Mouse (Mus musculus): ENCODE measurements at regions not wholly inside any gene's neighbourhood (a gene's known extent, or its start where the extent isn't known, plus 50 kb on each side); places are given as distances from the start of the nearest gene placed in this dataset.
A peak's percentile ranks its signal among the peaks of the same experiment; 100 is the strongest.
"Not testable (repeated sequence)": the region's sequence is repeated elsewhere in the genome, so short reads cannot be mapped to it uniquely, and the experiment has no call there.

- ATAC-seq (ENCODE audit: insufficient read depth, low FRiP score, low read depth): no peak
- H3K9ac ChIP-seq: no peak overlapping the region
- WGBS: 78% methylated on average over 6 of the region's 6 CpGs
- no peak overlapping the region for H3K27ac ChIP-seq
- no peak overlapping the region for H3K4me3 ChIP-seq (replicated peaks)
- no peaks in the 10 kb centered on the region for H3K9me3 ChIP-seq
- no peaks in the 10 kb centered on the region for H3K27me3 ChIP-seq (replicated peaks)
- no peaks in the 10 kb centered on the region for H3K4me1 ChIP-seq
- H3K36me3 ChIP-seq: no peaks in the 10 kb centered on the region
- no peak overlapping the region for H3K4me2 ChIP-seq
Observed at GRCm38 (mm10) chr6:31141486-31141885, 182.6 kb upstream of the Klf14 start.

- not testable (repeated sequence) for ATAC-seq (ENCODE audit: insufficient read depth, low FRiP score, low read depth); H3K27ac ChIP-seq; H3K9ac ChIP-seq; H3K4me1 ChIP-seq; H3K9me3 ChIP-seq; H3K4me3 ChIP-seq (replicated peaks); H3K4me2 ChIP-seq; H3K27me3 ChIP-seq (replicated peaks); H3K36me3 ChIP-seq
- 90% methylated on average over 15 of the region's 15 CpGs for WGBS
Observed at GRCm38 (mm10) chr6:31142479-31143007, 183.7 kb upstream of the Klf14 start.

GRCm38 (mm10) chr6:31145687-31146086 is 186.8 kb upstream of the Klf14 start:
- no peak overlapping the region for H3K4me3 ChIP-seq (replicated peaks)
- H3K9ac ChIP-seq: no peak overlapping the region
- no peak overlapping the region for H3K4me2 ChIP-seq
- H3K36me3 ChIP-seq: no peaks in the 10 kb centered on the region
- peak; percentile 50; the same call in 1 of the 2 replicates for ATAC-seq (ENCODE audit: insufficient read depth, low FRiP score, low read depth)
- no peaks in the 10 kb centered on the region for H3K4me1 ChIP-seq
- H3K27me3 ChIP-seq (replicated peaks): no peaks in the 10 kb centered on the region
- 76% methylated on average over 10 of the region's 10 CpGs for WGBS
- H3K27ac ChIP-seq: no peak overlapping the region
- no peaks in the 10 kb centered on the region for H3K9me3 ChIP-seq

- H3K36me3 ChIP-seq: no peaks in the 10 kb centered on the region
- no peaks in the 10 kb centered on the region for H3K27me3 ChIP-seq (replicated peaks)
- H3K27ac ChIP-seq: no peak overlapping the region
- no peaks in the 10 kb centered on the region for H3K9me3 ChIP-seq
- ATAC-seq (ENCODE audit: insufficient read depth, low FRiP score, low read depth): no peak
- H3K9ac ChIP-seq: no peak overlapping the region
- WGBS: 49% methylated on average over 5 of the region's 5 CpGs
- no peak overlapping the region for H3K4me3 ChIP-seq (replicated peaks)
- no peak overlapping the region for H3K4me2 ChIP-seq
- H3K4me1 ChIP-seq: no peaks in the 10 kb centered on the region
Observed at GRCm38 (mm10) chr6:31146779-31147178, 187.9 kb upstream of the Klf14 start.

- WGBS: 85% methylated on average over 10 of the region's 10 CpGs
- H3K9ac ChIP-seq: no peak overlapping the region
- no peak for ATAC-seq (ENCODE audit: insufficient read depth, low FRiP score, low read depth)
- no peak overlapping the region for H3K4me2 ChIP-seq
- H3K4me1 ChIP-seq: no peaks in the 10 kb centered on the region
- H3K9me3 ChIP-seq: no peaks in the 10 kb centered on the region
- H3K36me3 ChIP-seq: no peaks in the 10 kb centered on the region
- no peaks in the 10 kb centered on the region for H3K27me3 ChIP-seq (replicated peaks)
- H3K27ac ChIP-seq: no peak overlapping the region; the same call in 1 of the 2 replicates
- no peak overlapping the region for H3K4me3 ChIP-seq (replicated peaks)
Observed at GRCm38 (mm10) chr6:31147682-31148081, 188.8 kb upstream of the Klf14 start.

GRCm38 (mm10) chr6:31148311-31148856 is 189.5 kb upstream of the Klf14 start:
- peak overlapping the region; percentile 7; the same call in 1 of the 2 replicates for H3K27ac ChIP-seq
- WGBS: 60% methylated on average over 8 of the region's 8 CpGs
- H3K4me1 ChIP-seq: no peaks in the 10 kb centered on the region
- no peak overlapping the region for H3K4me2 ChIP-seq
- ATAC-seq (ENCODE audit: insufficient read depth, low FRiP score, low read depth): peak; percentile 23; the same call in 1 of the 2 replicates
- H3K4me3 ChIP-seq (replicated peaks): no peak overlapping the region
- H3K27me3 ChIP-seq (replicated peaks): no peaks in the 10 kb centered on the region
- H3K9ac ChIP-seq: no peak overlapping the region
- H3K36me3 ChIP-seq: no peaks in the 10 kb centered on the region
- no peaks in the 10 kb centered on the region for H3K9me3 ChIP-seq

- Histone ChIP-seq H3K4me3 (replicated peaks) (no peak overlapping the region), H3K9me3 (no peaks in the 10 kb centered on the region), H3K27me3 (replicated peaks) (no peaks in the 10 kb centered on the region), H3K4me2 (no peak overlapping the region), H3K9ac (no peak overlapping the region), H3K36me3 (no peaks in the 10 kb centered on the region), H3K27ac (no peak overlapping the region; the same call in 1 of the 2 replicates), H3K4me1 (no peaks in the 10 kb centered on the region)
- WGBS: 72% methylated on average over 6 of the region's 6 CpGs
- ATAC-seq (ENCODE audit: insufficient read depth, low FRiP score, low read depth): peak; percentile 65
Observed at GRCm38 (mm10) chr6:31149164-31149563, 190.3 kb upstream of the Klf14 start.

GRCm38 (mm10) chr6:31150416-31150815 is 191.5 kb upstream of the Klf14 start:
- WGBS: 92% methylated on average over 8 of the region's 8 CpGs
- Histone ChIP-seq H3K4me2 (no peak overlapping the region), H3K4me3 (replicated peaks) (no peak overlapping the region), H3K36me3 (no peaks in the 10 kb centered on the region), H3K27ac (no peak overlapping the region), H3K9ac (no peak overlapping the region), H3K4me1 (no peaks in the 10 kb centered on the region), H3K9me3 (no peaks in the 10 kb centered on the region), H3K27me3 (replicated peaks) (no peaks in the 10 kb centered on the region)
- ATAC-seq (ENCODE audit: insufficient read depth, low FRiP score, low read depth): no peak

- Histone ChIP-seq H3K4me2 (no peak overlapping the region), H3K36me3 (no peaks in the 10 kb centered on the region), H3K4me1 (peaks cover 4% of the 10 kb centered on the region; the same call in 1 of the 2 replicates), H3K4me3 (replicated peaks) (no peak overlapping the region), H3K9ac (no peak overlapping the region), H3K27ac (no peak overlapping the region), H3K27me3 (replicated peaks) (no peaks in the 10 kb centered on the region), H3K9me3 (no peaks in the 10 kb centered on the region)
- WGBS: 29% methylated on average over 5 of the region's 5 CpGs
- ATAC-seq (ENCODE audit: insufficient read depth, low FRiP score, low read depth): peak; percentile 31; the same call in 1 of the 2 replicates
Observed at GRCm38 (mm10) chr6:31155857-31156256, 197.0 kb upstream of the Klf14 start.

GRCm38 (mm10) chr6:31156999-31157398 is 198.1 kb upstream of the Klf14 start:
- ATAC-seq (ENCODE audit: insufficient read depth, low FRiP score, low read depth): no peak

GRCm38 (mm10) chr6:31157429-31157828 is 198.6 kb upstream of the Klf14 start:
- 84% methylated on average over 6 of the region's 6 CpGs for whole genome bisulfite sequencing
- H3K9me3 ChIP-seq: no peaks in the 10 kb centered on the region
- H3K4me3 ChIP-seq (replicated peaks): no peak overlapping the region

More at GRCm38 (mm10) chr6:31156999-31157398, 198.1 kb upstream of the Klf14 start:
- H3K27me3 ChIP-seq (replicated peaks): no peaks in the 10 kb centered on the region
- peaks cover 4% of the 10 kb centered on the region; the same call in 1 of the 2 replicates for H3K4me1 ChIP-seq
- 92% methylated on average over 2 of the region's 2 CpGs for WGBS
- H3K9ac ChIP-seq: no peak overlapping the region
- H3K27ac ChIP-seq: no peak overlapping the region
- no peaks in the 10 kb centered on the region for H3K36me3 ChIP-seq
- H3K9me3 ChIP-seq: no peaks in the 10 kb centered on the region
- no peak overlapping the region for H3K4me2 ChIP-seq
- no peak overlapping the region for H3K4me3 ChIP-seq (replicated peaks)

GRCm38 (mm10) chr6:31158648-31159047 is 199.8 kb upstream of the Klf14 start:
- H3K27ac ChIP-seq: no peak overlapping the region
- H3K4me3 ChIP-seq (replicated peaks): no peak overlapping the region
- H3K27me3 ChIP-seq (replicated peaks): no peaks in the 10 kb centered on the region
- no peak overlapping the region for H3K9ac ChIP-seq
- ATAC-seq (ENCODE audit: insufficient read depth, low FRiP score, low read depth): no peak; the same call in 1 of the 2 replicates
- H3K9me3 ChIP-seq: no peaks in the 10 kb centered on the region
- H3K4me2 ChIP-seq: no peak overlapping the region
- no peaks in the 10 kb centered on the region for H3K36me3 ChIP-seq
- WGBS: 67% methylated on average over 7 of the region's 7 CpGs
- peaks cover 4% of the 10 kb centered on the region; the same call in 1 of the 2 replicates for H3K4me1 ChIP-seq

More at GRCm38 (mm10) chr6:31157429-31157828, 198.6 kb upstream of the Klf14 start:
- Histone ChIP-seq H3K36me3 (no peaks in the 10 kb centered on the region), H3K4me2 (no peak overlapping the region), H3K27me3 (replicated peaks) (no peaks in the 10 kb centered on the region), H3K27ac (no peak overlapping the region), H3K4me1 (peaks cover 4% of the 10 kb centered on the region; the same call in 1 of the 2 replicates), H3K9ac (no peak overlapping the region)
- no peak for ATAC-seq (ENCODE audit: insufficient read depth, low FRiP score, low read depth)
